Mouse (Mus musculus) CH12.LX (cell line): Measurements from ENCODE around the gene Zbtb38. TPM values are rescaled to one million over a fixed set of nuclear protein-coding genes. Genes with fewer than 3 reads are reported as not detected.

ENCODE experiments used
- DNase-seq: peaks from one replicate; pipeline ENCODE4 v3.0.0-alpha.2; 2013; ENCODE audit errors: extremely low read depth
- H3K27ac ChIP-seq: 2 replicates; pipeline ENCODE4 v1.5.1; 2012; ENCODE audit warnings: low read depth, mild to moderate bottlenecking, control low read depth, moderate library complexity; ENCODE audit not compliant: insufficient read depth
- H3K27me3 ChIP-seq: replicated peaks from 2 replicates; pipeline ENCODE3; 2012; ENCODE audit warnings: inconsistent platforms
- H3K36me3 ChIP-seq, 2 experiments: replicated peaks in 1 of 2; 2 replicates each; pipeline versions ENCODE3 to v1.6.1; 2012; ENCODE audit warnings: inconsistent platforms in 1 of 2, low read length in 1 of 2, mild to moderate bottlenecking in 1 of 2, mixed read lengths in 1 of 2, moderate library complexity in 1 of 2; ENCODE audit not compliant: control insufficient read depth in 1 of 2, insufficient read depth in 1 of 2
- H3K4me1 ChIP-seq, 2 experiments: 2 replicates each; pipeline ENCODE4 v1.6.1; 2012; ENCODE audit warnings: inconsistent platforms in 1 of 2, moderate library complexity in 1 of 2; ENCODE audit not compliant: insufficient read depth in 2 of 2, control insufficient read depth in 1 of 2
- H3K4me2 ChIP-seq: 2 replicates; pipeline ENCODE4 v1.6.1; 2012; ENCODE audit warnings: low read depth, mild to moderate bottlenecking, control low read depth; ENCODE audit not compliant: poor library complexity, insufficient read depth, severe bottlenecking
- H3K4me3 ChIP-seq, 3 experiments: fragments of 150-350 bp in 1 of 3; sonication (generic) in 1 of 3; replicated peaks in 1 of 3; 2 replicates each; pipeline versions ENCODE3 to v1.5.1; 2011 to 2012; ENCODE audit warnings: low read depth in 2 of 3, low read length in 2 of 3, mild to moderate bottlenecking in 2 of 3, moderate library complexity in 2 of 3, control low read depth in 1 of 3, improper control_type of control experiment in 1 of 3, inconsistent platforms in 1 of 3, mixed read lengths in 1 of 3; ENCODE audit not compliant: poor library complexity in 1 of 3
- H3K79me2 ChIP-seq: replicated peaks from 2 replicates; pipeline ENCODE4 v1.6.1; 2012; ENCODE audit warnings: mild to moderate bottlenecking, moderate library complexity; ENCODE audit not compliant: control insufficient read depth, poor library complexity, insufficient read depth, severe bottlenecking; ENCODE audit errors: extremely low read depth
- H3K9ac ChIP-seq: 2 replicates; pipeline ENCODE4 v1.6.1; 2012; ENCODE audit warnings: low read depth, mild to moderate bottlenecking, control low read depth, moderate library complexity; ENCODE audit not compliant: insufficient read depth
- H3K9me3 ChIP-seq: replicated peaks from 2 replicates; pipeline ENCODE3; 2012; ENCODE audit warnings: low read length, inconsistent platforms, mixed read lengths
- BHLHE40 ChIP-seq: IDR thresholded peaks from 2 replicates; pipeline ENCODE4 v1.6.1; 2011; ENCODE audit warnings: mild to moderate bottlenecking, low read depth, low read length, improper control_type of control experiment
- CHD1 ChIP-seq: IDR thresholded peaks from 2 replicates; pipeline ENCODE4 v1.6.1; 2012; ENCODE audit warnings: low read depth, low read length, improper control_type of control experiment, inconsistent platforms
- CHD2 ChIP-seq: IDR thresholded peaks from 2 replicates; pipeline ENCODE4 v1.6.1; 2011; ENCODE audit warnings: low read length, improper control_type of control experiment
- CTCF ChIP-seq, 2 experiments: IDR thresholded peaks in 1 of 2; conservative IDR thresholded peaks in 1 of 2; 2 replicates each; pipeline ENCODE4 v1.5.1; 2011 to 2012; ENCODE audit warnings: low read depth in 2 of 2, low read length in 2 of 2, improper control_type of control experiment in 1 of 2, inconsistent platforms in 1 of 2, mild to moderate bottlenecking in 1 of 2, moderate library complexity in 1 of 2
- E2F4 ChIP-seq: IDR thresholded peaks from 2 replicates; pipeline ENCODE4 v1.6.1; 2011; ENCODE audit warnings: low read depth, low read length, improper control_type of control experiment; ENCODE audit not compliant: insufficient replicate concordance
- ELF1 ChIP-seq: IDR thresholded peaks from 2 replicates; pipeline ENCODE4 v1.6.1; 2014; ENCODE audit warnings: low read depth, mild to moderate bottlenecking, inconsistent platforms, low read length, improper control_type of control experiment
- EP300 ChIP-seq: IDR thresholded peaks from 2 replicates; pipeline ENCODE4 v1.6.1; 2011; ENCODE audit warnings: low read length, improper control_type of control experiment
- ETS1 ChIP-seq: conservative IDR thresholded peaks from 2 replicates; pipeline ENCODE4 v1.6.1; 2012; ENCODE audit warnings: low read depth, mild to moderate bottlenecking, inconsistent platforms, low read length, improper control_type of control experiment, moderate library complexity
- GABPA ChIP-seq: IDR thresholded peaks from 2 replicates; pipeline ENCODE4 v1.6.1; 2012; ENCODE audit warnings: low read depth, low read length, improper control_type of control experiment, inconsistent platforms; ENCODE audit not compliant: insufficient replicate concordance
- HCFC1 ChIP-seq: IDR thresholded peaks from 2 replicates; pipeline ENCODE4 v1.6.1; 2012; ENCODE audit warnings: low read depth, mild to moderate bottlenecking, inconsistent platforms, low read length, improper control_type of control experiment
- JUN ChIP-seq: IDR thresholded peaks from 2 replicates; pipeline ENCODE4 v1.6.1; 2011; ENCODE audit warnings: low read depth, mild to moderate bottlenecking, low read length, improper control_type of control experiment, moderate library complexity; ENCODE audit not compliant: insufficient read depth
- JUND ChIP-seq: conservative IDR thresholded peaks from 2 replicates; pipeline ENCODE4 v1.6.1; 2011; ENCODE audit warnings: low read depth, low read length, improper control_type of control experiment
- KAT2A ChIP-seq: IDR thresholded peaks from 2 replicates; pipeline ENCODE4 v1.6.1; 2012; ENCODE audit warnings: low read length, improper control_type of control experiment, inconsistent platforms; ENCODE audit not compliant: insufficient replicate concordance
- MAFK ChIP-seq: IDR thresholded peaks from 2 replicates; pipeline ENCODE4 v1.6.1; 2011; ENCODE audit warnings: low read length, improper control_type of control experiment; ENCODE audit not compliant: insufficient replicate concordance
- MAX ChIP-seq: IDR thresholded peaks from 2 replicates; pipeline ENCODE4 v1.6.1; 2011; ENCODE audit warnings: low read length, improper control_type of control experiment
- MAZ ChIP-seq: IDR thresholded peaks from 2 replicates; pipeline ENCODE4 v1.6.1; 2012; ENCODE audit warnings: low read depth, mild to moderate bottlenecking, inconsistent platforms, low read length, improper control_type of control experiment, moderate library complexity
- MYC ChIP-seq: IDR thresholded peaks from 2 replicates; pipeline ENCODE4 v1.6.1; 2011; ENCODE audit warnings: low read depth, mild to moderate bottlenecking, improper control_type of control experiment, low read length
- NRF1 ChIP-seq: IDR thresholded peaks from 2 replicates; pipeline ENCODE4 v1.6.1; 2014; ENCODE audit warnings: low read depth, mild to moderate bottlenecking, inconsistent platforms, low read length, improper control_type of control experiment, moderate library complexity
- PAX5 ChIP-seq: IDR thresholded peaks from 2 replicates; pipeline ENCODE4 v1.6.1; 2012; ENCODE audit warnings: low read length, inconsistent platforms, mixed read lengths
- POLR2A ChIP-seq: IDR thresholded peaks from 2 replicates; pipeline ENCODE4 v1.6.1; 2011; ENCODE audit warnings: low read depth, mild to moderate bottlenecking, improper control_type of control experiment, low read length
- POLR2AphosphoS2 ChIP-seq: IDR thresholded peaks from 2 replicates; pipeline ENCODE4 v1.6.1; 2011; ENCODE audit warnings: low read depth, low read length, improper control_type of control experiment
- RAD21 ChIP-seq: IDR thresholded peaks from 2 replicates; pipeline ENCODE4 v1.6.1; 2011; ENCODE audit warnings: low read depth, mild to moderate bottlenecking, low read length, improper control_type of control experiment, moderate library complexity
- RCOR1 ChIP-seq: conservative IDR thresholded peaks from 2 replicates; pipeline ENCODE4 v1.6.1; 2012; ENCODE audit warnings: low read depth, mild to moderate bottlenecking, inconsistent platforms, low read length, improper control_type of control experiment
- SIN3A ChIP-seq: IDR thresholded peaks from 2 replicates; pipeline ENCODE4 v1.6.1; 2012; ENCODE audit warnings: low read length, improper control_type of control experiment, inconsistent platforms
- SMC3 ChIP-seq: IDR thresholded peaks from 2 replicates; pipeline ENCODE4 v1.6.1; 2011; ENCODE audit warnings: low read depth, low read length, improper control_type of control experiment
- TBP ChIP-seq: conservative IDR thresholded peaks from 2 replicates; pipeline ENCODE4 v1.6.1; 2011; ENCODE audit warnings: low read depth, low read length, improper control_type of control experiment
- UBTF ChIP-seq: IDR thresholded peaks from 2 replicates; pipeline ENCODE4 v1.6.1; 2012; ENCODE audit warnings: low read depth, mild to moderate bottlenecking, inconsistent platforms, low read length, improper control_type of control experiment, moderate library complexity
- USF1 ChIP-seq: IDR thresholded peaks from 2 replicates; pipeline ENCODE4 v1.6.1; 2014; ENCODE audit warnings: low read depth, mild to moderate bottlenecking, inconsistent platforms, low read length, improper control_type of control experiment
- USF2 ChIP-seq: conservative IDR thresholded peaks from 2 replicates; pipeline ENCODE4 v1.6.1; 2011; ENCODE audit warnings: low read depth, low read length, improper control_type of control experiment
- ZC3H11A ChIP-seq: IDR thresholded peaks from 2 replicates; pipeline ENCODE4 v1.6.1; 2012; ENCODE audit warnings: low read depth, mild to moderate bottlenecking, inconsistent platforms, low read length, improper control_type of control experiment
- ZKSCAN1 ChIP-seq: IDR thresholded peaks from 2 replicates; pipeline ENCODE4 v1.6.1; 2012; ENCODE audit warnings: low read depth, inconsistent platforms, low read length, improper control_type of control experiment, borderline replicate concordance
- ZMIZ1 ChIP-seq: IDR thresholded peaks from 2 replicates; pipeline ENCODE4 v1.6.1; 2012; ENCODE audit warnings: low read depth, mild to moderate bottlenecking, inconsistent platforms, low read length, improper control_type of control experiment
- ZNF384 ChIP-seq: IDR thresholded peaks from 2 replicates; pipeline ENCODE4 v1.6.1; 2012; ENCODE audit warnings: low read depth, low read length, improper control_type of control experiment, inconsistent platforms
- dilution Hi-C: fragments of 300-500 bp; cut with MboI; formaldehyde crosslinking; loops from 2 replicates; pipeline ENCODE4 v1.14.3; 2020; ENCODE audit warnings: low sequenced_read_pairs; ENCODE audit not compliant: extremely low pct_unique_long_range_greater_than_20kb, extremely low pct_ligation_motif_present
- in situ Hi-C: fragments of 300-500 bp; cut with MboI; formaldehyde crosslinking; loops from 3 replicates; pipeline ENCODE4 v1.14.3; 2019; ENCODE audit warnings: low sequenced_read_pairs, low pct_ligation_motif_present, low pct_unique_long_range_greater_than_20kb, mixed read lengths
- polyA plus RNA-seq: library from polyadenylated mRNA; unstranded; fragments of >175 nt; gene quantifications from 2 replicates; pipeline ENCODE4 v1.2.1, GENCODE M21; 2012; ENCODE audit warnings: low read depth; ENCODE audit not compliant: insufficient read length
- total RNA-seq, 2 experiments: library from RNA; depleted of rRNA; stranded (reverse); fragments of 300-350 nt in 1 of 2; fragments of >200 nt in 1 of 2; gene quantifications; 2 replicates each; pipeline ENCODE4 v1.2.3; 2012 to 2014

Zbtb38 gene
- total and polyA plus RNA-seq, 3 experiments: 51.7 to 102 (median 68.8) TPM

DNA sequence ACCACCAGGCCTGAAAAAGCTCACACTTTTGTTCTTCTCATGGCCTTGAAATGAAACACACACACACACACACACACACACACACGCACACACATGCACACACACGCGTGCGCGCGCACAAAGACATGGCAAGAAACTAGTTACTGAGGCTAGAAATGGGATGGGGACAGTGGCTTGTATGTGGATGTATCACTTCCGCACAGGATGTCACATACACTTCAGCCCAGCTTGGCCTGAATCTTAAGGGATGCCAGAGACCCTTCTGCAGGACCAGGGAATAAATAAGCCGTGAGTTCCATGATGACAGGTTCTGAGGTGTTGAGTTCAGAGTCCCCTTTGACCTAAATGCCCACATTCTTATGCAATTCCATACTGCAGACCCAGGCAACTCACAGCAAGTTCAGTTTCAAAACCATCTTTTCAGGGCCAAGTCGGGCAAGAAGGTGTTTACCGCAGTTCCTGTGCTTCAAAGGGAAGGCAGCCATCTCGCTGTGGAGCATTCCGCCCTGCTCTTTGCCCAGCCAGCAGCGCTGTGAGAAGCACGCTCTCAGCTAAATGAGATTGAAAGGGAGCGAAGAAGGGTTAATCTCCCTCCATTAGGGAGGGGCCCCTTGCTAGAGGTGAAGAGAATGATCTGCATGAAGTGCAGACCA, 11.8 kb downstream of the Zbtb38 start (continued):
- TF ChIP-seq ETS1 (no peak; the same call in 1 of the 2 replicates), MAFK (0 out of 2 replicates have a peak, but pooled peaks have one; percentile 27), USF2 (no peak)

DNA sequence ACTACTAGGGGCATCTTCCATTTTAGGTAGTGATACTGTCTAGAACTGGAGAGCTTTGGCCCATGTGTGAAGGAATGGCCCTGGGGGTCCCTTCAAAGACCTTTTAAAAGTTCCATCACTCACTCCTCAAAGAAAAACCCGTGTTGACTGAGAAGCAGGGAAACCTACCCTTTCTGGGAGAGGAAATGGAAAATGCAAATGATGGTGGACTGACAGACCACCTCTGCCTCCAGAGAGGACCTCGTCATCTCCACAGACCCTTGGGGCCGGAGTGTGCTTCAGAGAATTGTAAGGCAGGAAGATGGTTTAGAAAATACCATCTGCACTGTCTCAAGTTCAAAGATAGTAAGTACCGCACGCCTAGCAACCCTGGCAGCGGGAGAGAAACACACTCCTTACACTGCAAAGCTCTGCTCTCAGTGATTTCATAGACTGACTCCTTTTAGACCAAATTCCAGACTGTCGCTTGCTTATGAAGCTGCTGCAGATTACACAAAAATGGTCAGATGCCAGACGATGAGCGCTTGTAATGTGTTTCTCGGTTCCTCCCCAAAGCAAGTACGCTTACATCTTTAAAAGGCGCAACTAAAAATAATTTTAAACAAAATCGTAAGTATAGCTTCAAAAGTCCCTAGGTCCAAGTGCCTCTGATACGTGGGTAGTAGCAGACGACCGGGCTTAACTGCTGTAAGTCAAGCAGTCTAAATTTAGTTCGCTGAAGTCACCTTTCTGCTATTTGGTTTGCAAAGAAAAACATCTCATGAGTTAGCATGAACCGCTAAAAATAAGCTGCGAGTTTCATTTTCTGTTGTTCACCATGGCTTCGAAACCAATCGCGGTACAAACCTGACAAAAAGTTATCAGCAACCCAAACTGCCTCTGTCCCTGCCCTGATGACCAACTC, 12.6 kb downstream of the Zbtb38 start:
- H3K36me3 ChIP-seq: peaks cover 26 to 49% of the 10 kb centered on the region in 2 experiments
- H3K27me3 ChIP-seq: no peaks in the 10 kb centered on the region
- H3K79me2 ChIP-seq: peaks cover 18% of the 10 kb centered on the region
- DNase-seq: peak; percentile 93
- peaks cover 26 to 83% of the 10 kb centered on the region in 2 experiments for H3K4me1 ChIP-seq
- peaks cover 14% of the 10 kb centered on the region for H3K9me3 ChIP-seq
- in situ Hi-C loops: no loop called here
- peak overlapping the region; percentile 92 for H3K9ac ChIP-seq
- peak overlapping the region in 2 of 3 experiments; percentile 11 to 37 for H3K4me3 ChIP-seq
- peak overlapping the region; percentile 100 for H3K27ac ChIP-seq
- dilution Hi-C loops: no loop called here
- H3K4me2 ChIP-seq: peak overlapping the region; percentile 82
- no peak for TF ChIP-seq ZKSCAN1
- peak; percentile 89 for TF ChIP-seq TBP
- TF ChIP-seq NRF1: no peak
- peak; percentile 98 for TF ChIP-seq ETS1
- peak; percentile 81 for TF ChIP-seq CHD2
- TF ChIP-seq MAZ: peak; percentile 59; the same call in 1 of the 2 replicates
- TF ChIP-seq POLR2A: peak; percentile 42
- peak; percentile 64 for TF ChIP-seq SIN3A
- peak; percentile 53; the same call in 1 of the 2 replicates for TF ChIP-seq ZNF384
- TF ChIP-seq E2F4: no peak; the same call in 1 of the 2 replicates
- TF ChIP-seq BHLHE40: peak; percentile 90
- TF ChIP-seq MAX: no peak; the same call in none of the 2 replicates
- TF ChIP-seq SMC3: peak; percentile 8; the same call in 1 of the 2 replicates
- TF ChIP-seq ZC3H11A: no peak
- no peak for TF ChIP-seq HCFC1
- peak; percentile 61; the same call in 1 of the 2 replicates for TF ChIP-seq UBTF
- TF ChIP-seq USF1: no peak
- no peak; the same call in none of the 2 replicates for TF ChIP-seq MYC
- peak; percentile 74 for TF ChIP-seq MAFK
- no peak for TF ChIP-seq GABPA
- no peak for TF ChIP-seq PAX5
- peak; percentile 98 for TF ChIP-seq JUN
- TF ChIP-seq CTCF (conservative IDR thresholded peaks at IDR 0.05 in 1 of 2, IDR thresholded peaks at IDR 0.05 in 1 of 2; ENCODE audit: low read depth in 2 of 2, low read length in 2 of 2): no peak
- peak; percentile 86 for TF ChIP-seq CHD1
- 0 out of 2 replicates have a peak, but pooled peaks have one; percentile 51 for TF ChIP-seq KAT2A
- peak; percentile 96 for TF ChIP-seq EP300
- no peak; the same call in 1 of the 2 replicates for TF ChIP-seq POLR2AphosphoS2
- peak; percentile 95 for TF ChIP-seq JUND
- TF ChIP-seq RCOR1: no peak
- TF ChIP-seq RAD21: peak; percentile 0
- TF ChIP-seq USF2: no peak; the same call in 1 of the 2 replicates
- TF ChIP-seq ELF1: peak; percentile 25; the same call in 1 of the 2 replicates
- peak; percentile 55; the same call in 1 of the 2 replicates for TF ChIP-seq ZMIZ1
